Mouse (Mus musculus): Measurements from ENCODE around the gene Schip1. TPM values are rescaled to one million over a fixed set of nuclear protein-coding genes. Genes with fewer than 3 reads are reported as not detected.

Schip1 gene
- polyA plus RNA-seq, 1 experiment from 2014 or later, result 2.3 TPM

- Histone ChIP-seq H3K4me1 (ENCODE audit: insufficient read depth) (no peaks in the 10 kb centered on the region), H3K9ac (replicated peaks) (no peak overlapping the region), H3K36me3 (replicated peaks; ENCODE audit: insufficient read depth, low read length) (no peaks in the 10 kb centered on the region), H3K27me3 (ENCODE audit: insufficient read depth, low read length) (no peaks in the 10 kb centered on the region), H3K27ac (ENCODE audit: low read depth) (no peak overlapping the region), H3K4me3 (ENCODE audit: low read depth, low read length) (no peak overlapping the region), H3K9me3 (ENCODE audit: low read length) (no peaks in the 10 kb centered on the region), H3K4me2 (ENCODE audit: low read depth, low read length) (no peak overlapping the region)
- TF ChIP-seq CTCF (IDR thresholded peaks at IDR 0.05; ENCODE audit: low read depth) (no peak), EP300 (IDR thresholded peaks at IDR 0.05; ENCODE audit: low read depth) (no peak)
- DNase-seq (no peak), ATAC-seq (no peak)
- WGBS (ENCODE audit: insufficient replicate concordance), result 88% methylated on average over 8 of the region's 8 CpGs
These were observed 542.1 kb downstream of the Schip1 start for GRCm38 (mm10) chr3:68606730-68607129.

- Histone ChIP-seq H3K9ac (replicated peaks) (no peak overlapping the region), H3K27ac (ENCODE audit: low read depth) (no peak overlapping the region), H3K4me2 (ENCODE audit: low read depth, low read length) (no peak overlapping the region), H3K9me3 (ENCODE audit: low read length) (no peaks in the 10 kb centered on the region), H3K36me3 (replicated peaks; ENCODE audit: insufficient read depth, low read length) (no peaks in the 10 kb centered on the region), H3K4me3 (ENCODE audit: low read depth, low read length) (no peak overlapping the region), H3K27me3 (ENCODE audit: insufficient read depth, low read length) (no peaks in the 10 kb centered on the region), H3K4me1 (ENCODE audit: insufficient read depth) (no peaks in the 10 kb centered on the region)
- DNase-seq (no peak), ATAC-seq (peak; percentile 77)
- 72% methylated on average over 8 of the region's 8 CpGs for WGBS (ENCODE audit: insufficient replicate concordance)
- TF ChIP-seq EP300 (IDR thresholded peaks at IDR 0.05; ENCODE audit: low read depth), result no peak
- no peak for TF ChIP-seq CTCF (IDR thresholded peaks at IDR 0.05; ENCODE audit: low read depth)
These were observed 542.7 kb downstream of the Schip1 start for GRCm38 (mm10) chr3:68607336-68607735.

DNA sequence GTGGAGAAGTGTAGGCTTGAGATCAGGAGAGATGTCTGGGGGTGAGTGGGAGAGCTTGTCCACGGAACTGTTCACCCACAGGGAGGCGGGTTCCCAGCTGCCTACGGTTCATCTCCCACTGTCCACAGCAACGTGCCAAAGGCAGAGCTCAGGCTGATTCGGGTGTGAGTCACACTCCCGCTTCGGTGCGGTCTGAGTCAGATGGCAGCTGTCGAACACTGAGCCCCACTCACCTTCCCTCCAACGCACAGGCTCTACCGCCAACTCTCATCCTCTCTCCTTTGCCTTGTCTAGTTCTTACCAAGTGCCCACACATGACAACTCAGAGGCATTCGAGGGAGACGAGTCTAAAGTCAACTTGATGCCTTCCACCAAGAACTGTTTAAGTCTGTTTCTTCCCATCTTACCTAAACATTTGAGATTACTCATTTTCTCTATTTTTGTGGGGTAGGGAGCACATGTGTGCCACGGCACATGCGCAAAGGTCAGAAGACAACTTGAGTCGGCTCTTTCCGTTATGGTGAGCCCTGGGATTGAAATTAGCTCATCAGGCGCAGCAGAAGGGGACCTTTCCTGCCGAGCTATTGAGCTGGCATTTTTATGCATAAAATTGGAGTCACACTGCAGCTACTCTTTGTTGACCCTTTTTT, 544.4 kb downstream of the Schip1 start:
- Histone ChIP-seq H3K4me2 (ENCODE audit: low read depth, low read length) (no peak overlapping the region), H3K4me3 (ENCODE audit: low read depth, low read length) (no peak overlapping the region), H3K9me3 (ENCODE audit: low read length) (no peaks in the 10 kb centered on the region), H3K9ac (replicated peaks) (no peak overlapping the region), H3K36me3 (replicated peaks; ENCODE audit: insufficient read depth, low read length) (no peaks in the 10 kb centered on the region), H3K4me1 (ENCODE audit: insufficient read depth) (no peaks in the 10 kb centered on the region), H3K27ac (ENCODE audit: low read depth) (no peak overlapping the region), H3K27me3 (ENCODE audit: insufficient read depth, low read length) (no peaks in the 10 kb centered on the region)
- TF ChIP-seq CTCF (IDR thresholded peaks at IDR 0.05; ENCODE audit: low read depth), result no peak
- no peak for ATAC-seq
- WGBS (ENCODE audit: insufficient replicate concordance), result 83% methylated on average over 19 of the region's 19 CpGs
- no peak for DNase-seq

DNA sequence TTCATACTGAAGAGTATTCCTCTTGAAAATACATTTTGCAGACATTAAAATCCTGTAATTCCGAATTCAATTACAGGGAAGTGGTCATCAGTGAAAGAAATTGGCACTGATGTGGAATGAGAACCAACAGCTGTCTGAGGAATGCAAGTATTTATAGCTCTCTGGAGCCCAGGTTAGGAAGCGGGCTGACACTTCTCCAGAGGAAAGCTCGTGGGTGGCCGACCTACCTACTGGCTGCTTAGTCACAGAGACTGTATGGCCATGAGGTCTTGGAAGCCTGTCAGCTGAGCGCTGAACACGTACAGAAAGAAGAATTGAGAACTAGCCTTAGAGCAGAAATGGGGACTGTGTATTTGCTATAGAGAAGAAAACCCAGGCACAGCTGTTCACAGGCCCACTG, 545.4 kb downstream of the Schip1 start:
- Histone ChIP-seq H3K4me3 (ENCODE audit: low read depth, low read length) (no peak overlapping the region), H3K9me3 (ENCODE audit: low read length) (no peaks in the 10 kb centered on the region), H3K36me3 (replicated peaks; ENCODE audit: insufficient read depth, low read length) (no peaks in the 10 kb centered on the region), H3K4me2 (ENCODE audit: low read depth, low read length) (no peak overlapping the region), H3K4me1 (ENCODE audit: insufficient read depth) (no peaks in the 10 kb centered on the region), H3K27me3 (ENCODE audit: insufficient read depth, low read length) (no peaks in the 10 kb centered on the region), H3K27ac (ENCODE audit: low read depth) (no peak overlapping the region), H3K9ac (replicated peaks) (no peak overlapping the region)
- 64% methylated on average over 6 of the region's 6 CpGs for WGBS (ENCODE audit: insufficient replicate concordance)
- DNase-seq (no peak), ATAC-seq (no peak)
- TF ChIP-seq CTCF (IDR thresholded peaks at IDR 0.05; ENCODE audit: low read depth), result no peak
- TF ChIP-seq EP300 (IDR thresholded peaks at IDR 0.05; ENCODE audit: low read depth), result no peak

- H3K27ac ChIP-seq (ENCODE audit: low read depth), result no peak overlapping the region
- H3K9ac ChIP-seq (replicated peaks), result no peak overlapping the region
- no peaks in the 10 kb centered on the region for H3K9me3 ChIP-seq (ENCODE audit: low read length)
- no peak overlapping the region for H3K4me3 ChIP-seq (ENCODE audit: low read depth, low read length)
- no peaks in the 10 kb centered on the region for H3K27me3 ChIP-seq (ENCODE audit: insufficient read depth, low read length)
- ATAC-seq (no peak), DNase-seq (no peak)
- H3K4me2 ChIP-seq (ENCODE audit: low read depth, low read length), result no peak overlapping the region
- TF ChIP-seq CTCF (IDR thresholded peaks at IDR 0.05; ENCODE audit: low read depth), result no peak
- no peak for TF ChIP-seq EP300 (IDR thresholded peaks at IDR 0.05; ENCODE audit: low read depth)
- no peaks in the 10 kb centered on the region for H3K36me3 ChIP-seq (replicated peaks; ENCODE audit: insufficient read depth, low read length)
- peaks cover 5% of the 10 kb centered on the region; the same call in 1 of the 2 replicates for H3K4me1 ChIP-seq (ENCODE audit: insufficient read depth)
- 84% methylated on average over 11 of the region's 11 CpGs for WGBS (ENCODE audit: insufficient replicate concordance)
These were observed 546.1 kb downstream of the Schip1 start for GRCm38 (mm10) chr3:68610598-68611261.

GRCm38 (mm10) chr3:68615042-68615810, 550.6 kb downstream of the Schip1 start:
- H3K27me3 ChIP-seq (ENCODE audit: insufficient read depth, low read length), result no peaks in the 10 kb centered on the region
- no peak overlapping the region for H3K4me3 ChIP-seq (ENCODE audit: low read depth, low read length)
- H3K36me3 ChIP-seq (replicated peaks; ENCODE audit: insufficient read depth, low read length), result no peaks in the 10 kb centered on the region
- peaks cover 9% of the 10 kb centered on the region; the same call in 1 of the 2 replicates for H3K4me1 ChIP-seq (ENCODE audit: insufficient read depth)
- no peaks in the 10 kb centered on the region for H3K9me3 ChIP-seq (ENCODE audit: low read length)
- TF ChIP-seq EP300 (IDR thresholded peaks at IDR 0.05; ENCODE audit: low read depth), result no peak
- peak; percentile 69 for TF ChIP-seq CTCF (IDR thresholded peaks at IDR 0.05; ENCODE audit: low read depth)
- DNase-seq (no peak), ATAC-seq (peak; percentile 21; the same call in 1 of the 2 replicates)
- no peak overlapping the region for H3K4me2 ChIP-seq (ENCODE audit: low read depth, low read length)
- 51% methylated on average over 10 of the region's 10 CpGs for WGBS (ENCODE audit: insufficient replicate concordance)
- H3K27ac ChIP-seq (ENCODE audit: low read depth), result no peak overlapping the region
- no peak overlapping the region for H3K9ac ChIP-seq (replicated peaks)
